Mouse (Mus musculus) thymus, postnatal 25 days (tissue): Measurements from ENCODE around the gene Btrc.
"Not testable (repeated sequence)": the region's sequence is repeated elsewhere in the genome, so short reads cannot be mapped to it uniquely, and the experiment has no call there.

ENCODE experiments used
- DNase-seq: peaks from one replicate; pipeline ENCODE4 v3.0.0; 2022

Gene Btrc

DNA sequence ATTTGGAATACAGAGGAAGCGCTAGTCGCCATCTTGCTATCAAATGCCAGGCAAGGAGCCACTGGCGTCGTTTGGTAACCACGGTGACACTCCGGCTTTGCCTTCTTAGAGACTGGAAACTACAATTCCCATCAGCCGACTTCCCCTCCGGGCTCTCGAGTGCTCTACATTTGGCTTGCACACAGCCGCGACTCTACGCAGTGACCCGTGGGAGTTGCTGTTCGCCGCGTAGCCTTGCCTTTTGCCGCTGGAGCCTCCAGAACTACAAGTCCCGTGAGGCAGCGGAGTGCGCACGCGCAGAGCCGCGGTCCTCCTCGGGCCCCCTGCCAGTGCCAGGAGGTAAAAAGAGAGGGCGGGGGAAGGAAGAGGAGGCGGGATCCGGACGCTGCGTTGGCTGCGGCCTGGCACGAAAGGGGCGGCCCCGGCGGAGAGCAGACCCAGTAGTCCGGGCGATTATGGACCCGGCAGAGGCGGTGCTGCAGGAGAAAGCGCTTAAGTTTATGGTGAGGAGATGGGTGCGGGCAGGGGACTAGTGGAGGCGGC lies at the start of gene Btrc:
Btrc (plus strand) TSS at position 351 of the 543 bp plus-strand sequence.
- DNase-seq = peak; percentile 100

DNA sequence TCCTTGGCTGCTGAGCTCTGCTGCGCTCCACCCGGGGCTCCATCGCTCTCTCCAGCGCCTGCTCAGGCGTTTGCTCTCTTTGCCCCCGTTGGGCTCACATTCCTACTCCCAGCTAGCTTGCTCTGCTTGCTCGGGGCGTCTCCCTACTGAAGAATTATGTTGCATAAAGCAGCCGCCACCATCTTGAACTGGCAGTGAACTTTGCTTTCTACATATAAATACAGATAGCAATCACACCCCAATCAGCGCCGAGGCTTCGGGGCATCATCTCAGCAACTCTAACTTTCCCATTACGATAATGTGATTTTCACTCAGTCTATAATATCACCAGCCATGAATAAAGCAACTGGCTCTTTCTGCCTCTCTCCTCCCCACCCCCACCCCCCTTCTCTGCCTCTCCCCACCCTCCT lies 46.1 kb upstream of the Btrc start:
- no peak for DNase-seq

DNA sequence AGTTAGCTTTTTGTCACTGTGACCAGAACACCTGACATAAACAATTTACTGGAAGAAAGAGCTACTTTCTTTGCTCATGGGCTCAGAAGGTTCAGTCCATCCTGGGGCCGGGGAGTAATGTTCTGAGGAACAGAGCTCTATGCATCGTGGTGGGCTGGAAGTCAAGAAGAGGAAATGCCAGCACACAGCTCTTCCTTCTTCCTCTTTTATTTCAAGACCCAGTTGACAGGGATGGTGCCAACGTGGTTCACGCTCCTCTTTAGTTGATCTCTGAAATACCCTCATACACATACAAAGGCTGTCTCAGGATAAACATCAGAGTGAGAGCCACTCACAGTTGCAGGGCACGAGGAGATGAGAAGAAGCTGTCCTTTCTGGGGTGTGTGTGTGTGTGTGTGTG lies 42.5 kb upstream of the Btrc start:
- no peak for DNase-seq

DNA sequence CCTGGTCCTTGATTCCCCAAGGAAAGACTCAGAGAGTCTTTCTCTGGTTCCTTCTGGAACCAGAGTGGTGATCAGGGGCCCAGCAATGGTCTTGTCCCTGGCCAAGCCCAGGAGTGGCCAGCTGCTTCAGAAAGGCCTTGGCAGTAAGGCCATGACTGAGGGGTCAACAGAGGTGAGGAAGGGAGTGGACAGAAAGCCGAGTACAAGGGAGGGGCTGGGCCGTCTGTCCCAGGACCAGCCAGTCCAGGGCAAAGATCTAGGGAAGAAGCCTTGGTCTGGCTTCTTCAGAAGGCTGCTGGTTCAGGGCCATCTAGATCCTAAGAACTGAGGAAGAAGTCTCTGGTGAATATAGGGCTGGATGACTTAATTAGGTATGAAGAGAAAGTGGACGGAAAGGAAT lies 34.5 kb upstream of the Btrc start:
- no peak for DNase-seq

DNA sequence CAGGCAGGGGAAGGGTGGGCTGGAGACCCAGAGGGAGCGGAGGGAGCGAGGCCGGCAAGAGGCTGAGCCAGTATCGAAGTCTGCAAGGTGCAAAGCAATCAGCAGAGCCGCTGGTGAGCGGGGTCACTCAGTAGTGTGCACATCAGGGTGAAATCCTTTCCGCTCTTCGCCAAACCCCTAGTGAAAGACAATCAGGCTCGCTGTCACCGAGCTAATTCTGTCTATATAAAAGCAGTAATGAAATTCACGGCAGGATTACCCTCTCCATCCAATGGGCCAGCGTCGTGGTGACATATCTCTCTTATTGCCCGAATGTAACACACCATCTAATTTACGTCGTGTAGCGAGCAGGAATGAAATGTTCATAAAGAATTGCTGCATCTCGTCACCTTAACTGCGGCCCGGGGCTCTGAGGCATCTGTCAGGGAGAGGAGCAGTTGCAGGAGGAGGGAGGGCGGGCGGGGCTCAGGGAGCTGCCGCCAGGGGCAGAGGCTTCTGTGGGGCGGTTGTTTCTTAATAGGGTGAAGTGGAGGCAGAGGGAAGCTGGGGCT lies 33.7 kb upstream of the Btrc start:
- no peak for DNase-seq

DNA sequence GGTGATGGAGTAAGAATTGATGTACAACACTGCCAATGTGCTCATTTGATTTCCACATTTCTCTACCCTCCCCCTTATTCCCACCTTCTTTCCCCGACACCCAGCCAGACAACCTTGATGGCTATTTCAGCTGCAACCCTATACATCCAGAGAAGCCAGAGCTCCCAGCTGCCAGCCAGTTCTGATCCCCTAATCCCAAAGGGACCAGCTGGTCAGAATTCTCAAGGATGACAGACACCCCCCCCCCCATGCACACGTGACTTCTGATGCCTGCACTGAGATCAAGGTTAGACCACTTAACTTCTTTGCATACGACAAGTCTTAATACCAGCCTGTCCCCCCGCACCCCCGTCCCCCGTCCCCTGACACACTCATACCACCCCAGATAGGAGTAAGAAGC lies 26.8 kb upstream of the Btrc start:
- no peak for DNase-seq

DNA sequence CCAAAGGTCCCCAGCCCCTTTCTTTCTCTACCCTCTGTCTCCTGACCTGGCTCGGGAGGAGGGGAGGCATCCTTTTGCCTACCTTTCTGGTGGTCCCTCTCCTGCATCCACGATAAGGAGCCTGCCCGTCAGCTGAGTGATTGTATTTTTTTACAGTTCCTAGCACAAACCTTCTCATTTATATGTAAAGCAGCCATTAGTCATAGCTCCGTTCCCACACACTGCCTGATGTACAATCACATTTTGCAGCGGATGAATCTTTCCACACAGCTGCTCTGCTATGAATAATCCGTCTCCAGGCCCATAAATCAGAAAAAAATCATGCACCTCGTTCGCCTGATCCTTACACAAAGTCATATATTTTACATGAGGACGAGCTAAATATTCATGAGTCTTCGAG lies 25.4 kb upstream of the Btrc start:
- no peak for DNase-seq

DNA sequence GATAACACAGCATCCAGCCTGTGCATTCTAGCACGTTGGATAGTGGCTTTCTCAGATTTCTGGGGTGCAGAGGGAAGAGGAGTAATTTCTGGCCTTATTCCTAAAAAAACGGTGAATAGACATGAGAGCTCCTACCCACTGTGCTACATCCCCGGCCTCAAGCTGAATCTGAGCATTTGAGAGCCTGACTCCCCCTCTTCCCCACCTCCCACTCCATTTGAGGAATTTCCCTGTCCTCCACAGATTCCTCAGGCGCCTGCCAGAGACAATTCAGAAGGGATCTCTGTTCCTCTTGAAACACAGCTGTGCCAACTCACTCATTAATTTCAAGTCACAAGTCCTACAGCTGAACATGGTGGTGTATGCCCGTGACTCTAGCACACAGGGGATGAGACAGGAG lies 19.6 kb upstream of the Btrc start:
- no peak for DNase-seq

DNA sequence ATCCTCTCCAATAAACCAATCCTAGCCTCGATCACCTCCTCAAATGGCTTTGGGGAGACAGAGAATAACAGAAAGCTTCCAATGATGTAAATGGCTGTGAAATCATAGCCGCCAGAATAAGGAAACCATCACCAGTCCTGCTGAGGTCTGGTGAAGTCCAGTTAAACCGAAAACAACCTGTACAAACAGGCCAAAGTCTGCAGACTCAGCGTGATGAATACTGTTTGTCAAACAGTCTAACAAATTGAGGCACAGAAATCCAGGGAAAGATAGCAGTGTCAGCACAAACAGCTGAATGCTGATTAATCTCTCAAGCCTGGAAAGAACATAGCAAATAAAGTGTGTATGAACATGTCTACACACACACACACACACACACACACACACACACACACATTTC lies 15.3 kb upstream of the Btrc start:
- no peak for DNase-seq

DNA sequence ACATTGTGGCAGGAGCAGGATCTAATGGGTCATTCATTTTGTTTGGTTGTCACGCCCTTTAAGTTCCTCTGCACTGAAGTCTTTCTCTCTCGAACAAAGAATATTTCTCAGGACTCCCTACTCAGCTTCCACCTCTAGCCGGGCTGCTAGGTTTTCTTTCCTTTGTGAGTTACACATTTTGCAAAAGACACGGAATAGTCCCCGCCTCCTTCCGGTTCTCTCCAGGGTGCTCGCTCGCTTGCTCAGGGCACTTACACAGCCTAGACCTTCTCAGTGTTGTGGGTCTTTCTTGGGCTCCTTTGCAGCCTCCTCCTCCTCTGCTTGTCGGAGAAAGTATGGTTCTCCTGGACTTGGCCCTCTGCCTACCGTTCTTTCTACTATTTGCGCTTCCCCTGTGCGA lies 13.1 kb upstream of the Btrc start:
- no peak for DNase-seq

DNA sequence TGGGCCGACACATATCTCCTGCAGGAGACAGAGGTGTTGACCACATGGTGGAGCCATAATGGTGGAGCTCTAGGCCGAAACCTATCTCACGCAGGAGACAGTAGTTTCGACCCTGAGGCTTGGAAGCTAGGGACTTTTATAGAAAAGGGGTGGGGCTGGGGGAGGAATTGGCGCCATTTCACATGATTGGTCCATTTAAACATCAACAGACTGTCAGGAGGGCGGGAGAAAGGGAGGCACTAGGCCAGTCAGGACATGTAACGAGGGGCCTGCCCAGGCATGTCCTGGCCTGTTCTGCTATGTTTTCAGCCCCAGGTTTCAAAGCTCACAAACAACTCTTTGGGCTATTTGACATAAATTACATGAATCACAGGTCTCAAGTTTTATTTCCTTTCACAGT lies 10.8 kb upstream of the Btrc start:
- not testable (repeated sequence) for DNase-seq

DNA sequence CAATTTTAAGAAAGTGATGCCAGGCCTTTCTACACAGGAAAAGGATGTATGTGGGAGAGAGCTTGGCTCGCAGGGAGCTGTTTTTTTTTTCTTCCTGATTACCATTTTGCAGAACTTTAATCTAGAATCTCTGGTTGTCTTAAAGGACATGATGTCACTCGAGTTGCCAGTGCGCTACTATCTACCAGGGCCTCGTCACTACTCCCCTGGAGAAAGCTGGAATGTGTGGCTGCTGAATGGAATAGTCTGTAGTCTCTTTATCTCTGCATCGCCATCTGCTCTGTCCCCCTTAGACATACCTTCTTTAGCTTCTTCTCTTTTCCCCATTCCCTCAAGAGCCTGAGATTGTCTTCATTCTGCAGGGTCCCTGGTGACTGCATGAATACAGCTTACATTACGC lies 7.9 kb upstream of the Btrc start:
- no peak for DNase-seq

DNA sequence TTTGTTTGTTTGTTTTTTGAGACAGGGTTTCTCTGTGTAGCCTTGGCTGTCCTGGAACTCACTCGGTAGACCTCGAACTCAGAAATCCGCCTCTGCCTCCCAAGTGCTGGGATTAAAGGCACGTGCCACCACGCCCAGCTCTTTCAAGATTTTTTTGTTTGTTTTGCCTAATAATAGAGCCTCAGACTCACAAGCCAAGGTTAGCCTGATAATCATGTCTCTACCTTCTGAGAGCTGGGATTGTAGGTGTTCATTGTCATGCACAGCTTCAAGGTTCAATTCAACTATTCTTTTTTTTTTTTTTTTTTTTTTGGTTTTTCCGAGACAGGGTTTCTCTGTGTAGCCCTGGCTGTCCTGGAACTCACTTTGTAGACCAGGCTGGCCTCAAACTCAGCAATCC lies 6.7 kb upstream of the Btrc start:
- DNase-seq = not testable (repeated sequence)

DNA sequence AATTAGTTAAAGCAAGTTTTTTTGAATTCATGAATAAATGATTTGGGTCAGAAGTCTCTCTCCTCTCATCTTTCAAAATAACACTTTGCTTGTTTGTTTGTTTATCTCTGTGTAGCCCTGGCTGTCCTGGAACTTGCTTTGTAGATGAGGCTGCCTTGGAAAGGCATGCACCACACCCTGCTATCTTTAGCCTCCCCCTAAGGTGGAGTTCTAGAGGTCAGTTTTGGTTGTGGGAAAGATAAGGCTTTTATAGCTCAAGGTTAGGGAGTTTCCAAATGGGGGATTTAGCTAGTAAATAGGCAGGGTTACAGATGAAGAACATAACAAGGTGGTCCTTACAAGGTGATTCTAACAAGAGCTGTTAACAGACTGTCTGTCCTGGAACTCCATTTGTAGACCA lies 3.0 kb upstream of the Btrc start:
- no peak for DNase-seq

DNA sequence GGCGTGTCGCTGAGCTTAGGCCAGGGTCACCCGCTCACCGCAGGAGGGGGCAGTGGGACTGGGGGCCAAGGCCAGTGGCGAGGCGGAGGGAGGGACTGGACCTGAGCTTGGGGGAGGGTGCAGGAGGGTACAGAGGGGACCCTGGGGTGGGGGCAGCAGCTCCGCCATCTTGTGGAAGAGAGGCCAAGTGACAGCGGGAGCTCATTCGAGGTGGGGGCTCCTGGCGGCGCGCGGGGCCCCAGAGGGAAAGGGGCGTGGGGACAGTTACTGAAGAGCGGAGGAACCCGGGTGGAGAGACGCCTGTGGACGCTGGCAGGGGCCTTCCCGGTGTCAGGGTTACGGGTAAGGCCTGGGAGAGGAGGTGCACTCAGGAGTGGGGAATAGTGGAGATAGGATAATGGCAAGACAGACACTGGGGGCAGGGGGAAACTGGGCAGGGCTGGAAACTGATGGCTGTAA lies 428 bp downstream of the Btrc start:
- no peak for DNase-seq

DNA sequence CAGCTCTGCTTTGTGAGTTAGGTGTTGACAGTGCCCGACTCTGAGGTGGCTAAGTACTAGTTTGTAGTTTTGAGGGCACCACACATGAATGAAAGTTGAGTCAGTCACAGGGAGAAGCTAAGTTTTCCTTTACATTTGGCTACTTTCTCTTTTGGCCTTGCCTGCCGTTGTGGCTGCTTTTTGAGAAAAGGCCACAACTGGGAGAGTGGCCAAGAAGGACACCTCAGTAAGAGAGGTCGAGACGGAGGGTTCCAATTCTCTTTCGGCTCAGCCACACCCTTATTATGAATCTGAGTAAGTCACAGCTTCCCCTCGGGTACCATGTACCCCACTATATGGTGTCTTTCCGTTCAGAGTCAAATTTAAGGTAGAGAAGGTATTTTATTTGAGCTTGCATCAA lies 3.1 kb downstream of the Btrc start:
- DNase-seq = no peak

DNA sequence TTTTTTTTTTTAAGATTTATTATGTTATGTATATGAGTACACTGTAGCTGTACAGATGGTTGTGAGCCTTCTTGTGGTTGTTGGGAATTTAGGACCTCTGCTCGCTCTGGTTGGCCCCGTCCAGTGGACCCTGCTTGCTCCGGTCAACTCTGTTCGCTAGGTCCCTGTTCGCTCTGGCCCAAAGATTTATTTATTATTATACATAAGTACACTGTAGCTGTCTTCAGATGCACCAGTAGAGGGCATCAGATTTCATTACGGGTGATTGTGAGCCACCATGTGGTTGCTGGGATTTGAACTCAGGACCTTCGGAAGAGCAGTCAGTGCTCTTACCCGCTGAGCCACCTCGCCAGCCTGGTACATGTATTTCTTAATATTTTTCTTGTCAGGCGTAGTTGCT lies 21.3 kb downstream of the Btrc start:
- not testable (repeated sequence) for DNase-seq

DNA sequence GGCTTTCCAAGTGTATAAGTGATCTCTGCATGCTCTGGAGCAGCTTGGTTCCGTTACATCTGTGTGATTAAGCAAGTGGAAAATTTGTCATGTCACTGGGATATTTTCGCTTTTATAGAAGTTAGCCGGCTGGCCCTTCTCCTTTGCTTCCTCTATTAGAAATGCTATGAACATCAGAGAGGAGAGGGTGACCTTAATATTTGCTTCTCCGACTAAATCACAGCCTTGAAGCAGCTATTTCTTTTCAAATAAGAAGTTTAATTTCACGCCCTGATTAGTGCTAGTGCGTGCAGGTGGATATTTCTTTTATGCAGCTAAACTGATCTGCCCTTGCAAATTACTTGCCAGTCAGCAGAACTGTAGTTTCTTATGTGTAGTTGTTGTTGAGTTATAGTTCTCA lies 25.0 kb downstream of the Btrc start:
- DNase-seq = no peak

DNA sequence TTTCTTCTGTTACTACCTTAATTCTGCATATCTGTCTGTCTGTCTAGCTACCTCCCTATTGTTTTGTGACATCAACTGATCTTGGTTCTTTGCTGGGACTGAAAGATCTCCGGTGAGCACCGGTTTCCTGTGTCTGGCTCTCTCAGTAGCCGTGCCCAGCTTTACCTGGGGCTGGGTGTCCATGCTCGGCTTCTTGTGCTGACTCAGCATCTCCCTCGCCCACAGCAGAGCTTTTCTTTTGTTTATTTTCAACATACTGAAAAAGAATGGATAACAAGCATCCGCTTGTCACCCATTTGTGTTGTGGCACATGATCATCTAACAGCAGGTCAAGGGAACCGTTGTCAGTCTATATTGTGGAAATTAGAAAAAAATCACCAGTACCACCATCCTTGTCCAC lies 30.5 kb downstream of the Btrc start:
- DNase-seq = no peak

DNA sequence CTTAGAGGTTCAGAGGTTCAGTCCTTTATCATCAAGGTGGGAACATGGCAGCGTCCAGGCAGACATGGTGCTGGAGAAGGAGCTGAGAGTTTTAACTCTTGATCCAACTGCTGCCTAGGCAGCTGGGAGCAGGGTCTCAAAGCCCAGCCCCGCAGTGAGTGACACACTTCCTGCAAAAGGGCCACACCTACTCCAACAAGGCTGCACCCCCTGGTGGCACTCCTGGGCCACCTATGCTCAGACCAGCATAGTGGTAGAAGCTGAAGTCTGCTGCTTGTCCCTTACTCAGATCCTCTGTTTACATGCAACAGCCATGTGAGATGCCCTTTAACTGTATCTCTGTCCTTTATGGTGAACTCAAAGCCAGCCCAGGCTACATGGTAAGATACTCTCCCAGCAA lies 47.5 kb downstream of the Btrc start:
- DNase-seq = peak; percentile 36

DNA sequence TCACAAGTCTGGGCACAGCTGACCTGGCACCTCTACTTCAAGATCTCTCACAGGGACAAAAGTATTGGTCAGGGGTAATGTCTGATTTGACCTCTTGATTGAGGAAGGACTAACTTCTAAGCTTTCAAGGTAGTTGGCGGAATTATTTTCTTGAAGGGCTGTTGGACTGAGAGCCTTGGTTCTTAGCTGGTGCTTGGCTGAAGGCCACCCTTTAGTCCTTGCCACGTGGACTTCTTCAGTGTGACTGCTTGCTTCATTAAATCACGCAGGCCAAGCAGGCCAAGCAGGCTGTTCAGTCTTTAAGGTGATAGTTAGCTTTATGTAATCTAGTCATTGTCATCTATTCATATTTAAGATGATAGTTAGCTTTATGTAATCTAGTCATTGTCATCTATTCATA lies 49.2 kb downstream of the Btrc start:
- no peak for DNase-seq

DNA sequence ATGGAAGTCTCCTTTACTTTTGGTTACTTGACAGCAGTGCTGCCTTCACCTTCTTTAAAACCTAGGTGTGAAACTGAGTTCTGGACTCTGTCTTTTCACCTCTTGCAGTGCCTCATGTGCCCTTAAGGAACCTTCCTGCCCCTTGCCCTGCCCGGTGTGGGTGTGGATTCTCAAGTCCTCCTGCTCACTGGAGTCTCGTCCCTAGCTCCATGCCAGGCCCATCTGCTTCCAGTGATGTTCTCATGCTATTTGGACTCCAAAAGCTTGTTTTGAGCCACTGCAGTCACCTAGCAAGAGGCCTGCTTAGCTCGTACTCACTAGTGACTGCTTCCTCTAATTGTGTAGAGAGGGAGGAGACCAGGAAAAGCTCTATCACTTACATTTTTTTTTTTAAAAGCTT lies 50.4 kb downstream of the Btrc start:
- no peak for DNase-seq

DNA sequence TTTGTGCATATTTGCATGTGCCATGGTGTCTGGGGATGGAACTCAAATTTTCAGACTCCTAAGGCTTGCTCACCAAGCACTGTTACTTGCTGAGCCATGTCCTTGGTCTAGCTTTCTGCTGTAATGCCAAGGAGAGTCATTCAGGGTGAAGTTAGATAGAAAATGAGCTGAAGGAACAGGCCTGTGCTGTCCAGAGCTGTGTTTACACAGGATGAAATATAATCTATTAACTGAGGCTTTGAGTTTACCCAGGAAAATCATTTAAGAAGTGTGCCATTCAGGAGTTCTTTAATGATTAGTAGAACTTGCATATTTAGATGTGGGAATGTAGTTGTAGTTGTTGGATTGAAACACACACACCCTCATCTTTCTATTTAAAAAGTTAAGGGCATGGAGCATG lies 54.1 kb downstream of the Btrc start:
- no peak for DNase-seq

DNA sequence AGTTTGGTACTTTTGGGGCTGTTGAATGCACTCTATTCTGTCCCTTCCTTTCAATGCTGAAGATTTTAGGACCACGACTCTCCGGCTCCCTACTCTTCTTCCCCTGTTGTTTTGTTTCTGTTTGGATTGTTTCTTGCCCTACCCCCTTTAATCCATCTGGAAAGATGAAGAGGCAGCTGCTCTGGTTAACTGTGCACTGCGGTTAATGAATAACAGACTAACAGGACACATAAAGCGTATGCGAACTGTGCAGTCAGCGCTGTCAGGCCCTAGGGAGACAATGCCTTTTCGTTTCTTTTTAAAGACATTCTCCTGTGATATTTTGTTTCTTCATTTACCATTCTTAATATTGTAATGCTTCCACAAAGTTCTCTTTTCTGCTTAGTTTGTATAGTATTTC lies 58.7 kb downstream of the Btrc start:
- no peak for DNase-seq

DNA sequence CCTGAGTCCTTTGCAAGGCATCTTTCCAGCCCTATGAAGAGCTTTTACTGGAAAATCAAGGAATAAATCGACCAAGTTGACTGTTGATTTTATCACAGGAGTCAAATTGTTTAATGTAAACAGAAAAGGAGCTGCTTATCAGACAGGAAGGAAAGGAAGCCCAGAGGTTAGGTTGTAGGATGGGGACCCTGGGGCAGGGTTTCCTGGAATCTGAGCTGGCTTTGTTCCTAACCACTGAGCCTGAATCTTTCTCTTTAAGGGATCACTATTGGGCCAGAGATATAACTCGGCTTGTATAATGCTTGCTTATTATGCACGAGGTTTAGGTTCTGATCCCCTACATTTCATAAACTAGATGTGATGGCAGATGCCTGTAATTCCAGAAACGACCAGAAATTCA lies 64.6 kb downstream of the Btrc start:
- no peak for DNase-seq
